Mouse (Mus musculus) CH12.LX (cell line): ENCODE data around the gene Rpl32.
A peak's percentile ranks its signal among the peaks of the same experiment; 100 is the strongest.

Source experiments
- BHLHE40 ChIP-seq: IDR thresholded peaks from 2 replicates; pipeline ENCODE4 v1.6.1; 2011; ENCODE audit warnings: mild to moderate bottlenecking, low read depth, low read length, improper control_type of control experiment
- CTCF ChIP-seq, 2 experiments: IDR thresholded peaks in 1 of 2; conservative IDR thresholded peaks in 1 of 2; 2 replicates each; pipeline ENCODE4 v1.5.1; 2011 to 2012; ENCODE audit warnings: low read depth in 2 of 2, low read length in 2 of 2, improper control_type of control experiment in 1 of 2, inconsistent platforms in 1 of 2, mild to moderate bottlenecking in 1 of 2, moderate library complexity in 1 of 2
- ELF1 ChIP-seq: IDR thresholded peaks from 2 replicates; pipeline ENCODE4 v1.6.1; 2014; ENCODE audit warnings: low read depth, mild to moderate bottlenecking, inconsistent platforms, low read length, improper control_type of control experiment
- KAT2A ChIP-seq: IDR thresholded peaks from 2 replicates; pipeline ENCODE4 v1.6.1; 2012; ENCODE audit warnings: low read length, improper control_type of control experiment, inconsistent platforms; ENCODE audit not compliant: insufficient replicate concordance
- POLR2A ChIP-seq: IDR thresholded peaks from 2 replicates; pipeline ENCODE4 v1.6.1; 2011; ENCODE audit warnings: low read depth, mild to moderate bottlenecking, improper control_type of control experiment, low read length
- RCOR1 ChIP-seq: conservative IDR thresholded peaks from 2 replicates; pipeline ENCODE4 v1.6.1; 2012; ENCODE audit warnings: low read depth, mild to moderate bottlenecking, inconsistent platforms, low read length, improper control_type of control experiment
- ZC3H11A ChIP-seq: IDR thresholded peaks from 2 replicates; pipeline ENCODE4 v1.6.1; 2012; ENCODE audit warnings: low read depth, mild to moderate bottlenecking, inconsistent platforms, low read length, improper control_type of control experiment
- ZKSCAN1 ChIP-seq: IDR thresholded peaks from 2 replicates; pipeline ENCODE4 v1.6.1; 2012; ENCODE audit warnings: low read depth, inconsistent platforms, low read length, improper control_type of control experiment, borderline replicate concordance
- ZMIZ1 ChIP-seq: IDR thresholded peaks from 2 replicates; pipeline ENCODE4 v1.6.1; 2012; ENCODE audit warnings: low read depth, mild to moderate bottlenecking, inconsistent platforms, low read length, improper control_type of control experiment

GRCm38 (mm10) chr6:115770059-115770670 is 38.4 kb downstream of the Rpl32 start:
- TF ChIP-seq CTCF (conservative IDR thresholded peaks at IDR 0.05 in 1 of 2, IDR thresholded peaks at IDR 0.05 in 1 of 2; ENCODE audit: low read depth in 2 of 2, low read length in 2 of 2) = peak; percentile 31 to 43; a peak in 3 of 4 replicates
- no peak for TF ChIP-seq POLR2A
- no peak for TF ChIP-seq KAT2A
- no peak for TF ChIP-seq ELF1
- TF ChIP-seq BHLHE40 = no peak
- no peak for TF ChIP-seq ZC3H11A
- no peak for TF ChIP-seq RCOR1
- TF ChIP-seq ZKSCAN1 = no peak
- TF ChIP-seq ZMIZ1 = no peak
